Mouse (Mus musculus) macrophage (primary cell): Measurements from ENCODE around the gene D16Ertd472e. TPM values are rescaled to one million over a fixed set of nuclear protein-coding genes. Genes with fewer than 3 reads are reported as not detected.
A peak's percentile ranks its signal among the peaks of the same experiment; 100 is the strongest.
"Not testable (repeated sequence)": the region's sequence is repeated elsewhere in the genome, so short reads cannot be mapped to it uniquely, and the experiment has no call there.

Experiments used
- H3K27ac ChIP-seq: fragments of 350-480 bp; formaldehyde crosslinking; 2 replicates; pipeline ENCODE4 v1.9.0; 2021
- H3K36me3 ChIP-seq: fragments of 350-480 bp; formaldehyde crosslinking; 2 replicates; pipeline ENCODE4 v1.9.0; 2021; ENCODE audit errors: inconsistent target
- H3K4me3 ChIP-seq: fragments of 350-480 bp; formaldehyde crosslinking; 2 replicates; pipeline ENCODE4 v1.9.0; 2021; ENCODE audit errors: inconsistent target
- H3K79me2 ChIP-seq: fragments of 350-480 bp; formaldehyde crosslinking; 2 replicates; pipeline ENCODE4 v1.9.0; 2021; ENCODE audit errors: inconsistent target
- WGBS: methylation state at CpG from one replicate; pipeline ENCODE4 v1.1.7; 2026; ENCODE audit warnings: inconsistent platforms; ENCODE audit not compliant: missing documents; 5-methylcytosine and 5-hydroxymethylcytosine counted together
- polyA plus RNA-seq: library from polyadenylated mRNA; stranded (reverse); fragments of 250-400 nt; gene quantifications from 3 replicates; pipeline ENCODE4 v1.2.4, GENCODE M21; 2018; ENCODE audit warnings: inconsistent platforms

The D16Ertd472e gene
- polyA plus RNA-seq, 1 experiment from 2014 or later, result 1.3 TPM

DNA sequence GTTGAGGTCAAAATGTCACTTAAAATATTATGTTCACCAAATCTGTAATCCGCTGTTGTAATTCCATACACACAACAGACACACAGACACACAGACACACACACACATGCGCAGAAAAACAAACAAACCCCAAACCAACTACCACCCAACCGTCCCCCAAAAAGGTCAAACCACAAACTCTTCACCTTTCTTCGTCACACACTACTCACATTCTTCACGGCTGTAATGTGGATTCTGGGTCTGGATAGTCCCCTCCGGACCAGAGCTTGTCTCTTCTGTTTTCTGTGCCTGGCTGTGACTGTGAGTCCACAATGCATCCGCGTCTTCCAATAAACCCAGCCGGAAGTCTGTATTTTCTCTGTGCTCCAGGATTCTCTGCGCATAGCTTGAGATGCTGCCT, 29.1 kb downstream of the D16Ertd472e start:
- no peaks in the 10 kb centered on the region for H3K36me3 ChIP-seq
- H3K79me2 ChIP-seq, result no peaks in the 10 kb centered on the region
- WGBS, result 92% methylated on average over 10 of the region's 10 CpGs
- H3K4me3 ChIP-seq, result no peak overlapping the region
- H3K27ac ChIP-seq, result no peak overlapping the region

- Histone ChIP-seq H3K4me3 (no peak overlapping the region), H3K36me3 (no peaks in the 10 kb centered on the region), H3K27ac (no peak overlapping the region), H3K79me2 (no peaks in the 10 kb centered on the region)
- 17% methylated on average over 6 of the region's 6 CpGs for WGBS
Observed at GRCm38 (mm10) chr16:78546529-78546928, 30.0 kb downstream of the D16Ertd472e start.

DNA sequence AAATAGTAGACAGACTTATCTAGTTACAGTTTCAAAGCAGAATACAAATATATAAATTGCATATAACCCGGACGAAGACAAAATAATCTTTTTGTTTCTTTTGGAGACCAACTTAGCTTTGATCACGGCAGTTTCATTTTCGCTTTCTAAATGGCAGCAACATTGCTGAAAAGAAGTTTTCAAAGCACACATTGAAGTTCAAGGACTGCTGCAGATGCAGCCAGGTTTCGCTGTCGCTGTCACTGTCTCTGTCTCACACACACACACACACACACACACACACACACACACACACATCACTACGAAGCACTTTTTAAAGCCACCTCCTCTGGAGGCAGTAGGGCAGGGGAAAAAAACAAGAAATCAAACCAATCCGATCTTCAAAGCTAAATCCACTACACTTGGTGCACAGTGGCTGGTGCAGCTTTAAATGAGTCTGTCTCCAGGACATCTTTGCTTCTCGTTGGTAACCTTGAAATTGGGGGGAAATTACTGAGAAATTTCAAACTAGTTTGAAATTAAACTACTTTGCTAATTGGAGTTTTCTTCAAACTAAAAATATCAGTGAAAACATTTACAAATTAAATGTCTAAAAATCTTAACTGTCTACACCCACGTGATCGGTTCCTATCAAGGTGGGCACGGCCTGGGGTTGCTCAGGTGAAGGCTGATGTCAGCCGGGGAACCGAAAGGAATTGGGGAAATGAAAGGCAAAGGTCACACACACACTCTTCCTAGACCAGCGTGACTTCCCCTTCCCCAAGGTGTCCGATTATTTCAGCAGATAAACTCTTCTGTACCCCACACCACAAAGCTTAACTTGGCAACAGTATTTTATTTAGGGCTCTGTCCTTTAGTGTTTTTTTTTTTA, 35.9 kb downstream of the D16Ertd472e start:
- 6% methylated on average over 16 of the region's 16 CpGs for WGBS
- no peaks in the 10 kb centered on the region for H3K36me3 ChIP-seq
- 0 out of 2 replicates have a peak overlapping the region, but pooled peaks have one; percentile 0 for H3K27ac ChIP-seq
- H3K4me3 ChIP-seq, result peak overlapping the region; percentile 26
- no peaks in the 10 kb centered on the region for H3K79me2 ChIP-seq

GRCm38 (mm10) chr16:78537798-78538422, 38.6 kb downstream of the D16Ertd472e start:
- H3K4me3 ChIP-seq, result no peak overlapping the region
- H3K79me2 ChIP-seq, result no peaks in the 10 kb centered on the region
- H3K36me3 ChIP-seq, result no peaks in the 10 kb centered on the region
- 39% methylated on average over 8 of the region's 8 CpGs for WGBS
- no peak overlapping the region for H3K27ac ChIP-seq

DNA sequence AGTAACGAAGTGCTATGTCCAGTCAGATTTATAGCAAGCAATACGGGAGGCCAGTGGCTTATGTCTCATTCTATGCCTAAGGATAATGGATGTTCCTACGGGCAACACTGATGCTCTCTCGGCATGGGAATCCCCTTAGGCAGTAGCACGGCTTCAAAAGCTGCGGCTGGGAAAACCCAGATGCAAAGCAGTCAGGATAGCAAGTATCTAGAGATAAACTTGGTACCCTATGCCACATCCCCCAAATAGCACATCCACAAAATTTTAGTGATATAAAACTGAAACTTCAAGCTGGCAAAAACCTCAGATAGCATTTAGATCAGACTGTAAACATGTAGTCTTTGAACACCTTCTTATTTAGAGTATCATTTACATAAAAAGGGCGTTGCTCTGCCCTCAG, 39.2 kb downstream of the D16Ertd472e start:
- Histone ChIP-seq H3K4me3 (no peak overlapping the region), H3K36me3 (no peaks in the 10 kb centered on the region), H3K79me2 (no peaks in the 10 kb centered on the region), H3K27ac (no peak overlapping the region)
- WGBS, result 89% methylated on average over 7 of the region's 7 CpGs

DNA sequence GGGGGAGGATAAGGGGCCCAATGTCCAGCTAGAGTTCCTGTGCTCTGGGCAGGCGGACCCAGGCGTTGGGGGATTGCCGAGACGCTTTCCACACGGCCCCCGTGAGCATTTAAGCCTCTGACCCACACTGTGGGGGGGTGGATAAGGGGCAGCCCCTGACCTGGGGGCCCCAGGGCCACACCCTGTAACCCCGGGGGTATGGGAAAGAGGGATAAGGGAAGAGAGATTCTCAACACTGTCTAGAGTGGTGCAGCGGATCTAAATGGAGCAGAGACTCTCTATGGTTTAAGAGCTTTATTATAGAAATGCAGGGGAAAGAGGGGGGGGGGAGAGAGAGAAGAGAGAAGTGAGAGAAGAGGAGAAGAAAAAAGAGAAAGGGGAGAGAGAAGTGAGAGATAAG, 42.0 kb downstream of the D16Ertd472e start:
- Histone ChIP-seq H3K4me3 (no peak overlapping the region), H3K27ac (no peak overlapping the region), H3K36me3 (no peaks in the 10 kb centered on the region), H3K79me2 (no peaks in the 10 kb centered on the region)
- 94% methylated on average over 8 of the region's 8 CpGs for WGBS

DNA sequence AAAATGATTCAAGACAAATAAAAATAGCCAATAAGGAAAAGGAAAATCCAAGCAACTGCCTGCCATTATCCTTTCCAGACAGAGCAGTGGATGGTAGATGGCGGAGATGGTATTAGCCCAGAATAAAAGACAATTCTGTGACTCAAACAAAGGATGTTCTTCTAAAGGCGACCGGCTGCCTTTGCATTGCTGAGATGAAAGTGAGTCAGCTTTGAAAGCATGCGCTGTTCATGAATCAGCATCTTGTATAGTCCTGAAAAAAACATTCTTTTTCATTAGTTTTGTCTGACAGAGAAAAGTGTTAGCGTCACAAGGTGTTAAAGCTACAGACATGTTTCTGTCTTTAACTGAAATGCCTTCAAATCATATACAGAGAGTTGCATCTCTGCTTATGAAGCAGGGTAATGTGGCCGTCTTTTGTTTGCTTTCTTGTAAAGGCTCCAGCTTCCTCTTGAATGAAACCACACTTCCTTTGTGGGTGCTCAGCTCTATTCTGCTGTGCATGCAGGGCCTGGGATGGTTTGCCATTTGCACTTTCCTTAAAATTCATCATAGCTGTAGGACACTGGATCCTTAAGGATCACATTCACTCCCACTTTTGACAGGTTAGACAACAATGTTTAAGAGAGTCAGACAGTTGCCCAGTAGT, 44.4 kb downstream of the D16Ertd472e start:
- 6% methylated on average over 6 of the region's 6 CpGs for WGBS
- H3K4me3 ChIP-seq, result no peak overlapping the region
- no peaks in the 10 kb centered on the region for H3K79me2 ChIP-seq
- 0 out of 2 replicates have a peak overlapping the region, but pooled peaks have one; percentile 12 for H3K27ac ChIP-seq
- H3K36me3 ChIP-seq, result no peaks in the 10 kb centered on the region

- Histone ChIP-seq H3K27ac (no peak overlapping the region), H3K79me2 (no peaks in the 10 kb centered on the region), H3K36me3 (no peaks in the 10 kb centered on the region), H3K4me3 (no peak overlapping the region)
- WGBS, result 35% methylated on average over 4 of the region's 4 CpGs
Observed at GRCm38 (mm10) chr16:78522974-78523373, 53.5 kb downstream of the D16Ertd472e start.

GRCm38 (mm10) chr16:78518697-78519096, 57.8 kb downstream of the D16Ertd472e start:
- H3K4me3 ChIP-seq, result no peak overlapping the region
- H3K36me3 ChIP-seq, result no peaks in the 10 kb centered on the region
- 51% methylated on average over 7 of the region's 7 CpGs for WGBS
- H3K27ac ChIP-seq, result no peak overlapping the region
- no peaks in the 10 kb centered on the region for H3K79me2 ChIP-seq

GRCm38 (mm10) chr16:78517171-78517570, 59.3 kb downstream of the D16Ertd472e start:
- Histone ChIP-seq H3K4me3 (no peak overlapping the region), H3K27ac (no peak overlapping the region), H3K36me3 (no peaks in the 10 kb centered on the region), H3K79me2 (no peaks in the 10 kb centered on the region)
- WGBS, result 100% methylated on average over 2 of the region's 2 CpGs

GRCm38 (mm10) chr16:78511526-78511925, 65.0 kb downstream of the D16Ertd472e start:
- 64% methylated on average over 8 of the region's 8 CpGs for WGBS
- Histone ChIP-seq H3K79me2 (no peaks in the 10 kb centered on the region), H3K4me3 (no peak overlapping the region), H3K27ac (no peak overlapping the region), H3K36me3 (no peaks in the 10 kb centered on the region)

DNA sequence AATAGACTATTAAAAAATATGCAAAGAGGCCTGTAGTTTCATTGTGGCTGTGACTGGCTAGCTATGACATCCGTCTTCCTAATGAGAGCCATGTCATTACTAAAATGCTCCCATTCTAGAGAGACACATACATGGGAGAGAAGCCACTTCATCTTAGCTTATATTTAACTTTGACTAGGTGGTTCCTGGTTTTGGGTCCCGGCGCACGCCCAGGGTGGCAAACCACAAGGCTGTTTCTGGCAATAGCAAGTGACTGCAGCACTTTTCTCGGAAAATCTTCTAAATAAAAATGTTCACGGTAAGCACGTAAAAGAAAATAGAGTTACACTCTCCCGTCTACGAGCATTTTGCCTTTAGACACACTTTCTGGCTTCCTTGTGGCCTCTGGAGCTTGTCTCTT, 74.0 kb downstream of the D16Ertd472e start:
- Histone ChIP-seq H3K79me2 (no peaks in the 10 kb centered on the region), H3K4me3 (no peak overlapping the region), H3K36me3 (no peaks in the 10 kb centered on the region), H3K27ac (no peak overlapping the region)
- WGBS, result 25% methylated on average over 9 of the region's 9 CpGs

DNA sequence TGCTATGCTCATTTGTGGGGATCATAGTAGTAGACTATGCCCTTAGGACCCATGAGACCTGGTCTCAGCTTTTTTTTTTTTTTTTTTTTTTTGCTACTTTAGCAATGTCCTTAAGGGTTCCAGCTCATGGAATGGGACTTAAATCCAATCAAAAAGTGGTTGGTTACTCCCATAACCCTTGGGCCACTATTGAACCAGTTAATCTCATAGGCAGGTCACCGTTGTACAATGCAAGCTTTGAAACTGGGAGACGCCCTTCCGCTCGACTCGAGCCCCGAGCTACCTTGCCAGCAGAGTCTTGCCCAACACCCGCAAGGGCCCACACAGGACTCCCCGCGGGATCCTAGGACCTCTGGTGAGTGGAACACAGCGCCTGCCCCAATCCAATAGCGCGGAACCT, 83.8 kb downstream of the D16Ertd472e start:
- not testable (repeated sequence) for H3K27ac ChIP-seq, H3K36me3 ChIP-seq, H3K79me2 ChIP-seq, H3K4me3 ChIP-seq
- WGBS, result 100% methylated on average over 6 of the region's 12 CpGs

GRCm38 (mm10) chr16:78490779-78491178, 85.7 kb downstream of the D16Ertd472e start:
- WGBS, result 69% methylated on average over 5 of the region's 5 CpGs
- H3K27ac ChIP-seq, result no peak overlapping the region
- H3K36me3 ChIP-seq, result no peaks in the 10 kb centered on the region
- no peaks in the 10 kb centered on the region for H3K79me2 ChIP-seq
- H3K4me3 ChIP-seq, result peak overlapping the region; percentile 12; the same call in 1 of the 2 replicates
